Mouse (Mus musculus) erythroblast, embryonic 14.5 days (primary cell): Measurements from ENCODE around the gene Tnni1. TPM values are rescaled to one million over a fixed set of nuclear protein-coding genes. Genes with fewer than 3 reads are reported as not detected.

ENCODE experiments used
- H3K27me3 ChIP-seq: 2 replicates; pipeline ENCODE4 v1.6.1; 2012; ENCODE audit warnings: inconsistent platforms; ENCODE audit not compliant: control insufficient read depth
- H3K36me3 ChIP-seq: 2 replicates; pipeline ENCODE4 v1.6.1; 2012; ENCODE audit warnings: mild to moderate bottlenecking, inconsistent platforms; ENCODE audit not compliant: control insufficient read depth
- H3K4me1 ChIP-seq: 2 replicates; pipeline ENCODE4 v1.6.1; 2012; ENCODE audit warnings: inconsistent platforms; ENCODE audit not compliant: control insufficient read depth
- H3K4me3 ChIP-seq: replicated peaks from 2 replicates; pipeline ENCODE3; 2012; ENCODE audit warnings: moderate library complexity, mild to moderate bottlenecking, inconsistent platforms
- H3K9me3 ChIP-seq: 2 replicates; pipeline ENCODE4 v1.6.1; 2012; ENCODE audit warnings: low read length, inconsistent platforms, mixed read lengths; ENCODE audit not compliant: control insufficient read depth
- GATA1 ChIP-seq: IDR thresholded peaks from 2 replicates; pipeline ENCODE4 v1.6.1; 2012; ENCODE audit warnings: low read length, inconsistent platforms, mixed read lengths
- TAL1 ChIP-seq: IDR thresholded peaks from 3 replicates; pipeline ENCODE4 v1.6.1; 2012; ENCODE audit warnings: low read length, inconsistent platforms, mixed read lengths
- polyA plus RNA-seq: library from polyadenylated mRNA; stranded (reverse); fragments of >175 nt; gene quantifications from 2 replicates; pipeline ENCODE4 v1.2.3, GENCODE M21; 2012

Gene Tnni1
- polyA plus RNA-seq, 1 experiment, result not detected

DNA sequence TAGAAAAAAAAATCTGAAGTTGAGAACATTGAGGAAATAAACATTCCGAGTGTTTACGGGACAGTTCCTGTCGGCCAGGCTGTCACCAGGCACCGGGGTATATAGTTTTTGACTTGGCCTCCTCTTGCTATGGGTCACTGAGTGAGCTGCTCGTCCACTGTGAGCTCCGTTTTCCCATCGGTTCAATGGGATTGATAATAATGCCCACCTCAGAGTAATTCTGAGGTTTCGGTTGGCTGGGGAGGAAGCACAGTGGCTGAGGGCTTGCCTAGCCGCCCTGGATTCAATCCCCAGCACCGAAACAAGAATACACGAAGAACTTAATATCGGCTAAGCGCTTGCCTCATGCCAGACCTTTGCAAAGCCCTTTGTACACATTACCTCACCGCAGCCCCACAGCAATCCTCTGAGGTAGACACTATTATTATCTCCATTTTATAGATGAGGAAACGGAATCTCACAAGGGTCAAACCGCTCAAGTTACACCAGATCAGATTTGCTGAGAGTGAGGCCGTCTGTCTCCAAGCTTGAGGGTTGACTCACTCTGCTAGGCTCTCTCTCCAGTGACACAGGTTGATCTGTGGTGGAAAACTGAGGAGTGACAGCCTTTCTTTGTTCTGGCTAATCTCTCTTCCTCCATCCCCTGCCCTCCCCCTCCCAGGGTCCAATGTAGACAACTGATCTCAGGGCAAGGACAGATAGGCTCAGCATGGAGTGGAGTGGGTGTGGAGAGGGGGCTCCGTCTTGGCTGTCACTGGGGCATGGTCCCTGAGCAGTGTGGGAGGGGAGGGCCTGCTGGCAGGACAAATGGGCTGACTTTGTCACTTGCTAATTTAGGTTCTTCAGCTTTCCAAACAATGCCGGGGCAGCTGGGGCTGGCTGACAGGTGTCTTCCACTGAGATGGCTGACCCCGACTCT, 15.2 kb downstream of the Tnni1 start:
- TF ChIP-seq GATA1 (no peak), TAL1 (no peak)
- Histone ChIP-seq H3K36me3 (no peaks in the 10 kb centered on the region), H3K4me3 (no peak overlapping the region), H3K27me3 (peaks cover 41% of the 10 kb centered on the region), H3K9me3 (no peaks in the 10 kb centered on the region), H3K4me1 (peaks cover 3% of the 10 kb centered on the region)

GRCm38 (mm10) chr1:135798492-135798891, 19.3 kb downstream of the Tnni1 start:
- peaks cover 26% of the 10 kb centered on the region for H3K27me3 ChIP-seq

GRCm38 (mm10) chr1:135799109-135799627, 19.9 kb downstream of the Tnni1 start:
- peaks cover 10% of the 10 kb centered on the region for H3K4me1 ChIP-seq
- no peaks in the 10 kb centered on the region for H3K36me3 ChIP-seq
- peaks cover 19% of the 10 kb centered on the region for H3K27me3 ChIP-seq
- no peak overlapping the region for H3K4me3 ChIP-seq
- no peaks in the 10 kb centered on the region for H3K9me3 ChIP-seq
- TF ChIP-seq TAL1 (no peak), GATA1 (no peak)

More at GRCm38 (mm10) chr1:135798492-135798891, 19.3 kb downstream of the Tnni1 start:
- TF ChIP-seq TAL1 (no peak), GATA1 (no peak)
- Histone ChIP-seq H3K36me3 (no peaks in the 10 kb centered on the region), H3K9me3 (no peaks in the 10 kb centered on the region), H3K4me1 (peaks cover 10% of the 10 kb centered on the region), H3K4me3 (no peak overlapping the region)

- H3K4me3 ChIP-seq, result no peak overlapping the region
- H3K4me1 ChIP-seq, result peaks cover 10% of the 10 kb centered on the region
- no peaks in the 10 kb centered on the region for H3K9me3 ChIP-seq
- TF ChIP-seq TAL1 (no peak), GATA1 (no peak)
- H3K27me3 ChIP-seq, result peaks cover 7% of the 10 kb centered on the region
- no peaks in the 10 kb centered on the region for H3K36me3 ChIP-seq
Measured at GRCm38 (mm10) chr1:135800192-135800950, 21.1 kb downstream of the Tnni1 start.

DNA sequence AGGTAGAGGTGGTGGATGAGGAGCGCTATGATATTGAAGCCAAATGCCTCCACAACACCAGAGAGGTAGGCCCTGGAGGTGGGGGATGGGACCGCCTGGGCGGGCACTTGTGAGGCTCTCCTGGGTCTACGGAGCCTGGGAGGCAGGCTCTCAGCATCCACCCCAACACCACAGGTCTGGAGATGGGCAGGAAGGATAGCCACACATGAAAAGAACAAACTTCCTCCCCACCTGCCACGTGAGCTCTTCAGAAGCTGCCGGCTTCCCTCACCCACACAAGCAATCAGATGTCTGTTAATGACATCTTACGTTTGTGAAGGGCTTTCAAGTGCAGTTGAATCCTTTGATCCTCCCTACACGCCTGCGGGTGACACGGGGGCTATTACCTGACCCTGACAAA, 28.3 kb downstream of the Tnni1 start:
- H3K9me3 ChIP-seq, result no peaks in the 10 kb centered on the region
- H3K27me3 ChIP-seq, result no peaks in the 10 kb centered on the region
- H3K4me3 ChIP-seq, result no peak overlapping the region
- no peaks in the 10 kb centered on the region for H3K36me3 ChIP-seq
- TF ChIP-seq TAL1 (no peak), GATA1 (no peak)
- H3K4me1 ChIP-seq, result no peaks in the 10 kb centered on the region

- Histone ChIP-seq H3K27me3 (peaks cover 12% of the 10 kb centered on the region), H3K4me1 (no peaks in the 10 kb centered on the region), H3K4me3 (no peak overlapping the region), H3K9me3 (no peaks in the 10 kb centered on the region), H3K36me3 (no peaks in the 10 kb centered on the region)
- no peak for TF ChIP-seq TAL1
- no peak for TF ChIP-seq GATA1
Measured at GRCm38 (mm10) chr1:135810180-135810579, 30.9 kb downstream of the Tnni1 start.

DNA sequence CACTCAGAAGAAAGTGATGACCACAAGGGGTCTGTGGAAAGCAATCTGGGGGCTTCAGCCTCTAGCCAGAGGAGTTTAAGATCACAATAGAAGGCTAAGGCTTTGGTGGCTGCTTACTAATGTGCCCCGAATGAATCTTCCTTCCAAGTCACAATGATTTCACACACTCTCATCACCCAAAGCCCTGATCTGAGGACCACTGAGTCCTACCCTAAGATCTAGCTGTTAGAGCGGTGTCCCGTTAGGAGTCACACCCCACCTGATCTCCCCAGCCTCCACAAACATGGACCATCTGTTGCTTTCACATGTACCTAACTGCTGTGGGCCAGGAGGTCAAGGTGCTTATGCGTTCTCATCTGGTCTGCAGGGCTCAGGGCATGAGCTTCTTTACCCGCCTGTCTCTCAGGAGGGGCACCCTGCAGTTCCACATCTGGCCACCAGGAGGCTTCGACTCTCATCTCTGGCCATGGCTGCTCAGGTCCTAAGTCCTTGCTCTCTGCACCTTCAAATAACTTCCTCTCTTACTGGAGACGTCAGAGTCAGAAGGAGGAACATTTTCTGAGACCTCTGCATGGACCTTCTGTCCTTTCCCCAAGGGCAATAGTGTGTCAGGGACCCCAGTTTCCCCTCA, 31.9 kb downstream of the Tnni1 start:
- peaks cover 20% of the 10 kb centered on the region for H3K27me3 ChIP-seq
- H3K4me1 ChIP-seq, result no peaks in the 10 kb centered on the region
- H3K36me3 ChIP-seq, result no peaks in the 10 kb centered on the region
- no peaks in the 10 kb centered on the region for H3K9me3 ChIP-seq
- H3K4me3 ChIP-seq, result no peak overlapping the region
- no peak for TF ChIP-seq GATA1
- TF ChIP-seq TAL1, result no peak

- Histone ChIP-seq H3K4me1 (no peaks in the 10 kb centered on the region), H3K36me3 (no peaks in the 10 kb centered on the region), H3K27me3 (peaks cover 31% of the 10 kb centered on the region), H3K4me3 (no peak overlapping the region), H3K9me3 (no peaks in the 10 kb centered on the region)
- TF ChIP-seq GATA1 (no peak), TAL1 (no peak)
Measured at GRCm38 (mm10) chr1:135812205-135812604, 33.0 kb downstream of the Tnni1 start.

DNA sequence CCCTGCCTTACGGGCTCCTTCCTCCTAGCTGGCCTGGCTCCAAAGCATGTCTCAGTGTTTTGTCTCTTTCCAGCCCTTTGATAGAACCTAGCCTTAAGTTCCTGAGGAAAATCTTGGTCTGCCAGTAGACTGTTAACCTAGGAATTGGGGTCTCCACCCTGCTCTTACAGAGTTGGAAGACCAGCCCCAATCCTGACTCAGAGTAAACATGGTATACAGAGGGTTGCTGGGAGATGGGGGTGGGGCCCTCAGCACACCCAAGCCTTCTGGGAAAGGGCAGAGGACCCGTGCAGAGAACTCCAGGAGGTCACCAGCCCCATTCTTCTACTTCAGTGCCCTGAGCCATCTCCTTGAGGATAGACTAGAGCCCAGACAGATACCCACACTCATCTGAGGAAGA, 33.4 kb downstream of the Tnni1 start:
- TF ChIP-seq TAL1 (no peak), GATA1 (no peak)
- H3K27me3 ChIP-seq, result peaks cover 35% of the 10 kb centered on the region

More for the DNA sequence above, 33.4 kb downstream of the Tnni1 start:
- H3K36me3 ChIP-seq, result no peaks in the 10 kb centered on the region
- no peaks in the 10 kb centered on the region for H3K9me3 ChIP-seq
- no peak overlapping the region for H3K4me3 ChIP-seq
- H3K4me1 ChIP-seq, result no peaks in the 10 kb centered on the region
